Mouse (Mus musculus) neutrophil, adult 59 days (primary cell): ENCODE data around the gene Shd. TPM values are rescaled to one million over a fixed set of nuclear protein-coding genes. Genes with fewer than 3 reads are reported as not detected.

ENCODE experiments used
- total RNA-seq, 2 experiments: library from RNA; stranded (reverse); gene quantifications; 1 replicate in 1 of 2; 2 replicates in 1 of 2; pipeline ENCODE4 v1.2.4; 2023

Shd gene
- 1 to 10 TPM in 1 of 2 experiments, under 1 TPM in 1; 0.35 to 1.6 TPM for total RNA-seq

GRCm38 (mm10) chr17:55969966-55970891, at the start of gene Shd:
Shd (plus strand) TSS chr17:55970467.

GRCm38 (mm10) chr17:55949400-55949799, 20.9 kb upstream of the Shd start, which contains the start of gene Zfp119b:
Zfp119b (minus strand) TSS chr17:55949500.

GRCm38 (mm10) chr17:55952447-55953027, 17.7 kb upstream of the Shd start, which contains the start of gene Ebi3:
Ebi3 (plus strand) TSS chr17:55952640.

GRCm38 (mm10) chr17:55958918-55959728, 11.1 kb upstream of the Shd start, which contains the start of gene Yju2:
Yju2 (plus strand) TSS chr17:55959099.

GRCm38 (mm10) chr17:55986030-55986961, 16.0 kb downstream of the Shd start, which contains the start of gene Fsd1:
Fsd1 (plus strand) TSS chr17:55986509.

GRCm38 (mm10) chr17:56005415-56006061, 35.3 kb downstream of the Shd start, which contains the start of the genes Stap2 and Mpnd:
Stap2 (minus strand) TSS chr17:56005584.
Mpnd (plus strand) TSS chr17:56005711.

Other genes starting within 250 kb of the Shd start
- 10 to 100 TPM; 13.5 to 18.9 TPM for gene Adgre4, start 220.5 kb upstream of the Shd start, total RNA-seq
- gene Zfp119a, start 91.5 kb upstream of the Shd start, total RNA-seq: 1 to 10 TPM; 3.1 to 5.9 TPM
- gene Zfp959, start 78.4 kb upstream of the Shd start, total RNA-seq: 1 to 10 TPM; 6.5 to 6.9 TPM
- 1 to 10 TPM; 4.6 to 5.2 TPM for gene Zfp119b, start 21.0 kb upstream of the Shd start, total RNA-seq
- 100 to 1,000 TPM; 124 to 153 TPM for gene Ebi3, start 17.8 kb upstream of the Shd start, total RNA-seq
- 10 to 100 TPM; 24.1 to 24.2 TPM for gene Yju2, start 11.4 kb upstream of the Shd start, total RNA-seq
- gene Fsd1, start 16.0 kb downstream of the Shd start, total RNA-seq: not detected
- gene Stap2, start 35.1 kb downstream of the Shd start, total RNA-seq: 1 to 10 TPM; 1.1 to 1.5 TPM
- 10 to 100 TPM; 30.8 to 35.6 TPM for gene Mpnd, start 35.2 kb downstream of the Shd start, total RNA-seq
- gene Sh3gl1, start 66.2 kb downstream of the Shd start, total RNA-seq: 10 to 100 TPM; 58.7 to 59.0 TPM
- 10 to 100 TPM; 16.7 to 19.3 TPM for gene Chaf1a, start 70.0 kb downstream of the Shd start, total RNA-seq
- 10 to 100 TPM; 29.7 to 32.1 TPM for gene Ubxn6, start 104.6 kb downstream of the Shd start, total RNA-seq
- 10 to 100 TPM; 39.7 to 45.3 TPM for gene Hdgfl2, start 109.2 kb downstream of the Shd start, total RNA-seq
- under 1 TPM; 0.31 to 0.49 TPM for gene Plin4, start 139.3 kb downstream of the Shd start, total RNA-seq
- 1 to 10 TPM; 1.2 to 1.3 TPM for gene Plin5, start 147.1 kb downstream of the Shd start, total RNA-seq
- gene Lrg1, start 151.5 kb downstream of the Shd start, total RNA-seq: 100 to 1,000 TPM; 165 to 222 TPM
- gene Sema6b, start 169.9 kb downstream of the Shd start, total RNA-seq: 1 to 10 TPM; 4.3 TPM
- 1 to 10 TPM; 1.3 to 1.8 TPM for gene Tnfaip8l1, start 192.0 kb downstream of the Shd start, total RNA-seq
- 10 to 100 TPM; 26.6 to 30.6 TPM for gene Mydgf, start 213.5 kb downstream of the Shd start, total RNA-seq
- gene Dpp9, start 248.4 kb downstream of the Shd start, total RNA-seq: 10 to 100 TPM; 33.0 to 38.7 TPM